Mouse (Mus musculus) kidney, adult 8-10 months (tissue): ENCODE data around the gene Zfp36.

Source experiments
- DNase-seq, 2 experiments: peaks; one replicate each; pipeline ENCODE4 v3.0.0; 2022

Gene Zfp36

GRCm38 (mm10) chr7:28367663-28368275 lies 12.3 kb downstream of the Zfp36 start:
- no peak for DNase-seq

GRCm38 (mm10) chr7:28362441-28363060 lies 17.5 kb downstream of the Zfp36 start:
- no peak for DNase-seq

- no peak for DNase-seq
Observed at GRCm38 (mm10) chr7:28361647-28362341, 18.3 kb downstream of the Zfp36 start.

- DNase-seq = no peak
Observed at GRCm38 (mm10) chr7:28360291-28360690, 19.8 kb downstream of the Zfp36 start.

- no peak for DNase-seq
Observed at GRCm38 (mm10) chr7:28359854-28360253, 20.2 kb downstream of the Zfp36 start.

GRCm38 (mm10) chr7:28358431-28358830 lies 21.6 kb downstream of the Zfp36 start:
- DNase-seq = no peak

- no peak for DNase-seq
Observed at GRCm38 (mm10) chr7:28357984-28358383, 22.1 kb downstream of the Zfp36 start.

- DNase-seq = peak; percentile 39 to 59
Observed at GRCm38 (mm10) chr7:28356981-28357380, 23.1 kb downstream of the Zfp36 start.

GRCm38 (mm10) chr7:28355221-28355620 lies 24.8 kb downstream of the Zfp36 start:
- no peak for DNase-seq

- no peak for DNase-seq
Observed at GRCm38 (mm10) chr7:28354596-28354995, 25.5 kb downstream of the Zfp36 start.

- no peak for DNase-seq
Observed at GRCm38 (mm10) chr7:28354113-28354581, 25.9 kb downstream of the Zfp36 start.

- no peak for DNase-seq
Observed at GRCm38 (mm10) chr7:28353267-28353666, 26.8 kb downstream of the Zfp36 start.

- no peak for DNase-seq
Observed at GRCm38 (mm10) chr7:28351676-28352191, 28.3 kb downstream of the Zfp36 start.

GRCm38 (mm10) chr7:28350155-28350883 lies 29.7 kb downstream of the Zfp36 start, which contains the start of gene Rps16:
TSS of gene Rps16 (plus strand) at chr7:28350652.
- DNase-seq = peak; percentile 96 to 97

- no peak for DNase-seq
Observed at GRCm38 (mm10) chr7:28348601-28349000, 31.5 kb downstream of the Zfp36 start.

GRCm38 (mm10) chr7:28347746-28348145 lies 32.3 kb downstream of the Zfp36 start:
- no peak for DNase-seq

- DNase-seq = peak; percentile 14 to 64
Observed at GRCm38 (mm10) chr7:28344637-28345036, 35.4 kb downstream of the Zfp36 start.

- DNase-seq = no peak
Observed at GRCm38 (mm10) chr7:28341381-28341780, 38.7 kb downstream of the Zfp36 start.

GRCm38 (mm10) chr7:28339213-28339917 lies 40.7 kb downstream of the Zfp36 start:
- peak; percentile 63 to 66 for DNase-seq

GRCm38 (mm10) chr7:28338108-28338998 lies 41.7 kb downstream of the Zfp36 start, which contains the start of gene Supt5:
TSS of gene Supt5 (minus strand) at chr7:28338746.
- DNase-seq = peak; percentile 98

GRCm38 (mm10) chr7:28335471-28335870 lies 44.6 kb downstream of the Zfp36 start:
- no peak for DNase-seq
